Mouse (Mus musculus) midbrain, embryonic 14.5 days (tissue): ENCODE measurements at regions not wholly inside any gene's neighbourhood (a gene's known extent, or its start where the extent isn't known, plus 50 kb on each side); places are given as distances from the start of the nearest gene placed in this dataset.
A peak's percentile ranks its signal among the peaks of the same experiment; 100 is the strongest.
"Not testable (repeated sequence)": the region's sequence is repeated elsewhere in the genome, so short reads cannot be mapped to it uniquely, and the experiment has no call there.

Source experiments
- ATAC-seq: fragments of 200-750 bp; cut with Nextera tagmentation; 2 replicates; pipeline ENCODE4 v1.8.0; 2017; ENCODE audit warnings: moderate number of reproducible peaks, moderate library complexity; ENCODE audit not compliant: low FRiP score, low TSS enrichment
- DNase-seq: peaks from one replicate; pipeline ENCODE4 v3.0.0-alpha.2; 2015
- H3K27ac ChIP-seq: fragments of 300-500 bp; sonication (generic); replicated peaks from 2 replicates; pipeline ENCODE4 v1.5.1; 2014; ENCODE audit warnings: mild to moderate bottlenecking, low read depth, low read length, moderate library complexity
- H3K27me3 ChIP-seq: fragments of 300-500 bp; sonication (generic); 2 replicates; pipeline ENCODE4 v1.6.1; 2014; ENCODE audit warnings: low read length, control low read depth, mixed read lengths; ENCODE audit not compliant: control insufficient read depth, insufficient read depth
- H3K36me3 ChIP-seq: fragments of 300-500 bp; sonication (generic); 2 replicates; pipeline ENCODE4 v1.6.1; 2014; ENCODE audit warnings: low read length, control low read depth; ENCODE audit not compliant: control insufficient read depth, insufficient read depth
- H3K4me1 ChIP-seq: fragments of 300-500 bp; sonication (generic); 2 replicates; pipeline ENCODE4 v1.6.1; 2014; ENCODE audit warnings: mild to moderate bottlenecking, antibody characterized with exemption, low read length, control low read depth; ENCODE audit not compliant: control insufficient read depth, insufficient read depth
- H3K4me2 ChIP-seq: fragments of 300-500 bp; sonication (generic); 2 replicates; pipeline ENCODE4 v1.6.1; 2014; ENCODE audit warnings: mild to moderate bottlenecking, low read length, moderate library complexity
- H3K4me3 ChIP-seq: fragments of 300-500 bp; sonication (generic); replicated peaks from 2 replicates; pipeline ENCODE4 v1.5.1; 2014; ENCODE audit warnings: low read depth, low read length
- H3K9ac ChIP-seq: fragments of 300-500 bp; sonication (generic); replicated peaks from 2 replicates; pipeline ENCODE4 v1.6.1; 2014; ENCODE audit warnings: mild to moderate bottlenecking, low read length, moderate library complexity
- H3K9me3 ChIP-seq: fragments of 300-500 bp; sonication (generic); 2 replicates; pipeline ENCODE4 v1.6.1; 2016; ENCODE audit warnings: low read length, control low read depth, mixed read lengths; ENCODE audit not compliant: control insufficient read depth
- WGBS: fragments of 180-500 bp; shearing (Covaris S2); extraction: QIAGEN DNeasy Blood & Tissue Kit; methylation state at CpG from one replicate; pipeline ENCODE4 v1.1.7; 2014; 5-methylcytosine and 5-hydroxymethylcytosine counted together

- H3K4me2 ChIP-seq, result no peak overlapping the region
- no peaks in the 10 kb centered on the region for H3K36me3 ChIP-seq
- no peak overlapping the region for H3K4me3 ChIP-seq
- no peak for ATAC-seq
- H3K27me3 ChIP-seq, result no peaks in the 10 kb centered on the region
- H3K27ac ChIP-seq, result no peak overlapping the region
- H3K4me1 ChIP-seq, result no peaks in the 10 kb centered on the region
- H3K9me3 ChIP-seq, result no peaks in the 10 kb centered on the region
- WGBS, result 65% methylated on average over 6 of the region's 6 CpGs
- H3K9ac ChIP-seq, result no peak overlapping the region
- no peak for DNase-seq
These were observed 207.9 kb upstream of the Pex5l start for GRCm38 (mm10) chr3:33350986-33351385.

GRCm38 (mm10) chr3:33334056-33334455, 191.0 kb upstream of the Pex5l start:
- WGBS, result 89% methylated on average over 3 of the region's 3 CpGs
- H3K9ac ChIP-seq, result no peak overlapping the region
- no peaks in the 10 kb centered on the region for H3K27me3 ChIP-seq
- H3K4me3 ChIP-seq, result no peak overlapping the region
- H3K27ac ChIP-seq, result no peak overlapping the region
- no peak overlapping the region for H3K4me2 ChIP-seq
- no peaks in the 10 kb centered on the region for H3K4me1 ChIP-seq
- ATAC-seq, result no peak
- no peaks in the 10 kb centered on the region for H3K36me3 ChIP-seq
- no peaks in the 10 kb centered on the region for H3K9me3 ChIP-seq
- no peak for DNase-seq

- not testable (repeated sequence) for H3K9ac ChIP-seq, H3K4me1 ChIP-seq, H3K9me3 ChIP-seq, H3K27ac ChIP-seq, ATAC-seq, H3K27me3 ChIP-seq, H3K4me3 ChIP-seq, H3K4me2 ChIP-seq, H3K36me3 ChIP-seq, DNase-seq
- 83% methylated on average over 1 of the region's 1 CpGs for WGBS
These were observed 174.6 kb upstream of the Pex5l start for GRCm38 (mm10) chr3:33317691-33318090.

GRCm38 (mm10) chr3:33312230-33312825, 169.3 kb upstream of the Pex5l start:
- Histone ChIP-seq H3K9me3 (no peaks in the 10 kb centered on the region), H3K36me3 (no peaks in the 10 kb centered on the region), H3K4me1 (no peaks in the 10 kb centered on the region), H3K27me3 (no peaks in the 10 kb centered on the region), H3K9ac (no peak overlapping the region), H3K4me2 (no peak overlapping the region), H3K4me3 (no peak overlapping the region), H3K27ac (no peak overlapping the region)
- 76% methylated on average over 3 of the region's 3 CpGs for WGBS
- no peak for DNase-seq
- 0 out of 2 replicates have a peak, but pooled peaks have one; percentile 8 for ATAC-seq

GRCm38 (mm10) chr3:33308212-33308611, 165.2 kb upstream of the Pex5l start:
- H3K27ac ChIP-seq, result no peak overlapping the region
- WGBS, result 37% methylated on average over 2 of the region's 2 CpGs
- H3K4me3 ChIP-seq, result no peak overlapping the region
- H3K4me2 ChIP-seq, result no peak overlapping the region
- DNase-seq (peak; percentile 53), ATAC-seq (no peak)
- H3K4me1 ChIP-seq, result no peaks in the 10 kb centered on the region
- no peaks in the 10 kb centered on the region for H3K9me3 ChIP-seq
- H3K36me3 ChIP-seq, result no peaks in the 10 kb centered on the region
- no peak overlapping the region for H3K9ac ChIP-seq
- no peaks in the 10 kb centered on the region for H3K27me3 ChIP-seq

GRCm38 (mm10) chr3:33306169-33306568, 163.1 kb upstream of the Pex5l start:
- Histone ChIP-seq H3K4me2 (no peak overlapping the region), H3K27me3 (no peaks in the 10 kb centered on the region), H3K4me3 (no peak overlapping the region), H3K9me3 (no peaks in the 10 kb centered on the region), H3K4me1 (no peaks in the 10 kb centered on the region), H3K9ac (no peak overlapping the region), H3K36me3 (no peaks in the 10 kb centered on the region), H3K27ac (no peak overlapping the region)
- ATAC-seq (no peak), DNase-seq (peak; percentile 19)

- H3K9me3 ChIP-seq, result no peaks in the 10 kb centered on the region
- DNase-seq (no peak), ATAC-seq (no peak)
- no peak overlapping the region for H3K27ac ChIP-seq
- no peak overlapping the region for H3K4me2 ChIP-seq
- no peaks in the 10 kb centered on the region for H3K27me3 ChIP-seq
- no peak overlapping the region for H3K9ac ChIP-seq
- no peaks in the 10 kb centered on the region for H3K4me1 ChIP-seq
- 81% methylated on average over 2 of the region's 2 CpGs for WGBS
- no peaks in the 10 kb centered on the region for H3K36me3 ChIP-seq
- no peak overlapping the region for H3K4me3 ChIP-seq
These were observed 162.7 kb upstream of the Pex5l start for GRCm38 (mm10) chr3:33305756-33306155.

GRCm38 (mm10) chr3:33262797-33263196, 119.8 kb upstream of the Pex5l start:
- no peak overlapping the region for H3K4me3 ChIP-seq
- H3K36me3 ChIP-seq, result no peaks in the 10 kb centered on the region
- no peaks in the 10 kb centered on the region for H3K9me3 ChIP-seq
- H3K9ac ChIP-seq, result no peak overlapping the region
- WGBS, result 63% methylated on average over 2 of the region's 2 CpGs
- no peak overlapping the region for H3K4me2 ChIP-seq
- H3K27me3 ChIP-seq, result no peaks in the 10 kb centered on the region
- ATAC-seq (no peak), DNase-seq (no peak)
- no peak overlapping the region for H3K27ac ChIP-seq
- H3K4me1 ChIP-seq, result no peaks in the 10 kb centered on the region

GRCm38 (mm10) chr3:33219271-33220065, 76.4 kb upstream of the Pex5l start:
- Histone ChIP-seq H3K4me3 (no peak overlapping the region), H3K27ac (no peak overlapping the region), H3K4me2 (no peak overlapping the region), H3K27me3 (no peaks in the 10 kb centered on the region), H3K4me1 (no peaks in the 10 kb centered on the region), H3K36me3 (no peaks in the 10 kb centered on the region), H3K9ac (no peak overlapping the region), H3K9me3 (no peaks in the 10 kb centered on the region)
- DNase-seq, result peak; percentile 29
- no peak for ATAC-seq
- WGBS, result 55% methylated on average over 2 of the region's 2 CpGs
